Comparison of ENCODE assay signal across 19 mouse cellular contexts in the genomic region with DNA sequence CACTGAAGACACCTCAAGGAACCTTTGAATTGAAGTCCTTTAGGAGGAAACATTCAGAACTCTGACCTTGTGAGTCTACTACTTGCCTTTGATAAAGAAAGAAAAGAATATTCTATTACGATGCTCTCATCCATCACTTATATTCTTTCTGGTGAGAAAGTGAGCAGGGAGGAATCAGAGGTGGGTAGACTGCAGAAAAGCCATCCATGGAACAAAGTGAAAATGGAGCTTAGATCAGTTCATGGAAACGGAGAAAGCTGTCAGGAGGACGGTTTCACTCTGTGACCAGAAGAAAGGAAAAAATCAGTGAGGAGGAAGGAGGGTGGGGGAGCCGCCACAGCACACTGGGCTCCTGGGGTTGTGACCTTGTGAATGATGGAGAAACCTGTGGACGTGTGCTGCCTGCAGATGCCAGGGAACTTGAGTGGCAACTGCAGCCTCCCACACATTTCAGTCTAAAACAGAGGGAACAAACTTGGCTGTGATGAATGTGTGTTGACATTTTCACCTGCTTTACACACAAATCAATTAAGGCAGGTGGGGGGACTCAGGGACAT.
DNase-seq lines count a peak whose midpoint lies in the region; ATAC-seq and TF ChIP-seq lines count a peak whose summit lies in the region.
"Had no signal": no experiment of that assay in that cellular context is flagged by ENCODE, and none has a peak within 500 bp of the region (broad histone marks: within the 10 kb centered on the region; RNA-seq: fewer than 3 reads in every experiment).

No protein-coding gene starts in this region.

- H3K27ac ChIP-seq in kidney, embryonic 14.5 days (ENCODE audit: low read depth, low read length): no peak overlapping the region
- H3K27ac ChIP-seq in midbrain, embryonic 13.5 days: no peak overlapping the region
- no peak overlapping the region for H3K27ac ChIP-seq in limb, embryonic 10.5 days
- H3K27ac ChIP-seq: embryonic facial prominence, embryonic 10.5 days; heart, adult 2 months; heart, embryonic 15.5 days; hindbrain, embryonic 15.5 days had no signal

- WGBS in kidney, embryonic 14.5 days: 18% methylated on average over 5 of the region's 5 CpGs
- WGBS in midbrain, embryonic 13.5 days: 20% methylated on average over 5 of the region's 5 CpGs
- 54% methylated on average over 5 of the region's 5 CpGs for WGBS in limb, embryonic 10.5 days

- H3K4me1 ChIP-seq in kidney, embryonic 14.5 days (ENCODE audit: control insufficient read depth, insufficient read depth, low read length): no peaks in the 10 kb centered on the region
- peaks cover 10% of the 10 kb centered on the region for H3K4me1 ChIP-seq in midbrain, embryonic 13.5 days (replicated peaks)
- H3K4me1 ChIP-seq in limb, embryonic 10.5 days: no peaks in the 10 kb centered on the region
- H3K4me1 ChIP-seq: embryonic facial prominence, embryonic 10.5 days; heart, embryonic 15.5 days; hindbrain, embryonic 15.5 days had no signal

- TF ChIP-seq CTCF in brain, embryonic 14.5 days (IDR thresholded peaks at IDR 0.05; ENCODE audit: borderline replicate concordance, extremely low read depth, insufficient read depth, insufficient read length): no peak

- no peak overlapping the region for H3K9ac ChIP-seq in kidney, embryonic 14.5 days (ENCODE audit: low read depth, low read length)
- no peak overlapping the region for H3K9ac ChIP-seq in midbrain, embryonic 13.5 days (replicated peaks)
- H3K9ac ChIP-seq: forebrain, postnatal 0 days; heart, embryonic 15.5 days; hindbrain, embryonic 15.5 days had no signal

- peak; percentile 9 for DNase-seq in embryo, embryonic 11 days
- no peak for DNase-seq in embryo, embryonic 9.5 days (ENCODE audit: extremely low spot score)
- DNase-seq in kidney, postnatal 4 days: no peak
- DNase-seq in brain, embryonic 14.5 days (ENCODE audit: low read depth): peak; percentile 58
- DNase-seq in cerebellum, adult 11-12 months: no peak
- no peak for DNase-seq in limb, embryonic 10.5 days (ENCODE audit: low spot score)
- DNase-seq: adrenal gland, postnatal 10 days; cerebellum, adult 18-20 months; cerebellum, postnatal 10 days; forebrain, postnatal 0 days; gastrocnemius, postnatal 14 days; heart, adult 2 months; heart, postnatal 14 days had no signal

- H3K4me2 ChIP-seq in kidney, embryonic 14.5 days (replicated peaks; ENCODE audit: low read depth, low read length): no peak overlapping the region
- no peak overlapping the region for H3K4me2 ChIP-seq in midbrain, embryonic 13.5 days (replicated peaks)
- H3K4me2 ChIP-seq: heart, embryonic 11.5 days; heart, embryonic 15.5 days; hindbrain, embryonic 15.5 days had no signal

- no peak overlapping the region for H3K4me3 ChIP-seq in kidney, embryonic 14.5 days (ENCODE audit: low read length)
- no peak overlapping the region for H3K4me3 ChIP-seq in midbrain, embryonic 13.5 days (replicated peaks)
- H3K4me3 ChIP-seq in limb, embryonic 10.5 days: no peak overlapping the region
- H3K4me3 ChIP-seq: embryonic facial prominence, embryonic 10.5 days; heart, adult 2 months; heart, embryonic 15.5 days; hindbrain, embryonic 15.5 days had no signal

- peak; percentile 64; the same call in 1 of the 2 replicates for ATAC-seq in kidney, embryonic 14.5 days (ENCODE audit: low FRiP score, low TSS enrichment)
- peak; percentile 62 for ATAC-seq in midbrain, embryonic 13.5 days
- ATAC-seq: forebrain, postnatal 0 days had no signal

- no peaks in the 10 kb centered on the region for H3K27me3 ChIP-seq in kidney, embryonic 14.5 days (ENCODE audit: control insufficient read depth, insufficient read depth, low read length)
- no peaks in the 10 kb centered on the region for H3K27me3 ChIP-seq in midbrain, embryonic 13.5 days
- H3K27me3 ChIP-seq in limb, embryonic 10.5 days (ENCODE audit: low read depth, poor library complexity, severe bottlenecking): no peaks in the 10 kb centered on the region
- H3K27me3 ChIP-seq: heart, embryonic 15.5 days; hindbrain, embryonic 15.5 days had no signal

- no peaks in the 10 kb centered on the region for H3K9me3 ChIP-seq in kidney, embryonic 14.5 days (ENCODE audit: control insufficient read depth, low read length)
- no peaks in the 10 kb centered on the region for H3K9me3 ChIP-seq in midbrain, embryonic 13.5 days
- H3K9me3 ChIP-seq in limb, embryonic 10.5 days (replicated peaks): no peaks in the 10 kb centered on the region
- H3K9me3 ChIP-seq: embryonic facial prominence, embryonic 10.5 days; heart, embryonic 15.5 days; hindbrain, embryonic 15.5 days had no signal

- no peak for TF ChIP-seq POLR2A in brain, embryonic 14.5 days (IDR thresholded peaks at IDR 0.05; ENCODE audit: borderline replicate concordance, extremely low read depth, insufficient read depth, insufficient read length, poor library complexity, severe bottlenecking)

- no peaks in the 10 kb centered on the region for H3K36me3 ChIP-seq in kidney, embryonic 14.5 days (ENCODE audit: control insufficient read depth, insufficient read depth, low read length)
- no peaks in the 10 kb centered on the region for H3K36me3 ChIP-seq in midbrain, embryonic 13.5 days
- H3K36me3 ChIP-seq in limb, embryonic 10.5 days: no peaks in the 10 kb centered on the region
- H3K36me3 ChIP-seq: embryonic facial prominence, embryonic 10.5 days; heart, embryonic 15.5 days; hindbrain, embryonic 15.5 days had no signal

Comparison
In these comparisons a context has a peak if more than half of its experiments do, and no peak if none do; other contexts are left out.
1. DNase-seq: peak in embryo, embryonic 11 days (single experiment) and brain, embryonic 14.5 days (single experiment); none in embryo, embryonic 9.5 days (single experiment), kidney, postnatal 4 days (0 of 2), cerebellum, adult 11-12 months (single experiment) and limb, embryonic 10.5 days (single experiment).